Mouse (Mus musculus) neutrophil, adult 65 days (primary cell): ENCODE results near the gene 1600014C10Rik. TPM values are rescaled to one million over a fixed set of nuclear protein-coding genes. Genes with fewer than 3 reads are reported as not detected.

ENCODE experiments used
- total RNA-seq: library from RNA; stranded (reverse); gene quantifications from 2 replicates; pipeline ENCODE4 v1.2.4, GENCODE M21; 2023

Gene 1600014C10Rik
- total RNA-seq = 48.0 and 51.8 TPM in 2 replicates

DNA sequence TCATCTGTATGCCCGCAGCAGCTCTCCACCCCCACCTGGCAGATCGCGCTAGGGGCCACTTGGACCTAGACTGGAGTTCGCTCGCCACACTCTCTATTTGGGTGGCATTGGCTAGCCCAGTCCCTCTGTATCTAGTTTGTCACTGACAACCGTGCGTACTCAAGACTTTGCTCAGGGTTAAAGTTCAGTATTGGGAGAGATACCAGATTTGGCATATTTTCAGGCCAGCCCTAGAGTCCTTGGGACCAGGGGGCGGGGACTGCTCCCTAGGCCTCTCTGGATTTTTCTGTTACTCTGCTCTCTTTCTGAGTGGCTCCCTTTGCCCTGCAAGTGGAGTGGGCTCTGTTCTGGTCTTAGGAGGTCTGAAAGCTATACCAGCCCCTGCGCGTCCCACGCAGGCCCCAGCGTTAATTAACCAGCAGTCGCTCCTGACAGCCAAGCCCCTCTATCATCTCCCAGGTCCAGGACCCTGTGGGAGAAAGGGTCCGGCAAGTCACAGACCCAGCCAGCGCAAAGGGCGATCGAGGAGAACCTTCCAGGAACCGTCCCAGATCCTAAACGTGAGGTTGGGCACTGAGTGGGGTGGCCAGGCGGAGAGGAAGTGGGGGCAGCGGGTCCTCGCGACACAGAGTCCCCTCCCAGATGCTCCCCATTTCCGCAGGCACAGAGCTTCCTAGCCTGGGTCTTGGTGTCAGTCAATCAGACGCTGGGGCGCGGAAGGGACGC is at the start of gene 1600014C10Rik:
TSS of gene 1600014C10Rik (plus strand) at position 256 of the 726 bp plus-strand sequence.

DNA sequence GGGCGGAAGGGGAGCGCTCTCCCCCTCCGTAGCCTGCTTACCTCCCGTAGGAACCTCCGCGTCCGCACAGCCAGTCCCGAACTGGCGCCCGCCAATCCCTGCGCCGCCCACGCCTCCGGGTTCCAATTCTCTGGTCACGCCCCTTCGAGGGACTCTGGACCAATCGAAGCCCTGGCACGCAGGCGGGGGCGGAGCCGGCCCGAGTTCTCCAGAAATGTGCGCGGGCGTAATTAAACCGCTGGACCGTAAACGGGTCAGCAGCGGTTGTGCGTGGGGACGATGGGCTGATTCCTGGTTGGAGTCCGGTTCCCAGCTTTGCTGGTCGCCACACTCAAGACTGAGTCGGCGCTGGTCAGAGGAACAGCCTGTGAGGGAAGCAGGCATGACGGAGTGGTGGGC is 44.9 kb downstream of the 1600014C10Rik start, which contains the start of gene Plekhf1:
TSS of gene Plekhf1 (minus strand) at position 117 of the 399 bp plus-strand sequence.

Other genes with a start within 250 kb of the 1600014C10Rik start
- gene Uri1, start 159.7 kb upstream of the 1600014C10Rik start, total RNA-seq = 12.4 and 15.4 TPM in 2 replicates
- gene Ccne1, start 75.7 kb upstream of the 1600014C10Rik start, total RNA-seq = 13.6 and 13.9 TPM in 2 replicates
- 0.41 and 0.44 TPM in 2 replicates for gene Plekhf1, start 44.8 kb downstream of the 1600014C10Rik start, total RNA-seq
- gene Pop4, start 88.2 kb downstream of the 1600014C10Rik start, total RNA-seq = 41.9 and 45.6 TPM in 2 replicates